Mouse (Mus musculus) lung, embryonic 16.5 days (tissue): ENCODE results near the gene Vmn1r37. TPM values are rescaled to one million over a fixed set of nuclear protein-coding genes. Genes with fewer than 3 reads are reported as not detected.
"Not testable (repeated sequence)": the region's sequence is repeated elsewhere in the genome, so short reads cannot be mapped to it uniquely, and the experiment has no call there.

ENCODE experiments used
- ATAC-seq: fragments of 200-750 bp; cut with Nextera tagmentation; 2 replicates; pipeline ENCODE4 v1.8.0; 2017; ENCODE audit warnings: low read depth, mild to moderate bottlenecking, moderate library complexity
- H3K27ac ChIP-seq: fragments of 300-500 bp; sonication (generic); 2 replicates; pipeline ENCODE4 v1.5.1; 2014; ENCODE audit warnings: mild to moderate bottlenecking, control low read depth, low read length
- H3K27me3 ChIP-seq: fragments of 300-500 bp; sonication (generic); 2 replicates; pipeline ENCODE4 v1.6.1; 2014; ENCODE audit warnings: low read depth, low read length, mixed read lengths; ENCODE audit not compliant: control insufficient read depth, insufficient read depth
- H3K36me3 ChIP-seq: fragments of 300-500 bp; sonication (generic); 2 replicates; pipeline ENCODE4 v1.6.1; 2014; ENCODE audit warnings: low read length; ENCODE audit not compliant: control insufficient read depth, insufficient read depth
- H3K4me1 ChIP-seq: fragments of 300-500 bp; sonication (generic); replicated peaks from 2 replicates; pipeline ENCODE4 v1.6.1; 2014; ENCODE audit warnings: low read length, mixed read lengths; ENCODE audit not compliant: control insufficient read depth, insufficient read depth
- H3K4me2 ChIP-seq: fragments of 300-500 bp; sonication (generic); 2 replicates; pipeline ENCODE4 v1.6.1; 2014; ENCODE audit warnings: low read depth, low read length, control low read depth
- H3K4me3 ChIP-seq: fragments of 300-500 bp; sonication (generic); 2 replicates; pipeline ENCODE4 v1.5.1; 2014; ENCODE audit warnings: mild to moderate bottlenecking, low read length, control low read depth
- H3K9ac ChIP-seq: fragments of 300-500 bp; sonication (generic); 2 replicates; pipeline ENCODE4 v1.6.1; 2014; ENCODE audit warnings: low read length, control low read depth
- H3K9me3 ChIP-seq: fragments of 300-500 bp; sonication (generic); 2 replicates; pipeline ENCODE4 v1.6.1; 2016; ENCODE audit warnings: low read length; ENCODE audit not compliant: control insufficient read depth
- WGBS: fragments of 180-500 bp; shearing (Covaris S2); extraction: QIAGEN DNeasy Blood & Tissue Kit; methylation state at CpG from one replicate; pipeline ENCODE4 v1.1.7; 2014; 5-methylcytosine and 5-hydroxymethylcytosine counted together
- polyA plus RNA-seq: library from polyadenylated mRNA; unstranded; fragments of >200 nt; fragmentation: Nextera tagmentation; extraction: Ambion mirVana; gene quantifications from 2 replicates; pipeline ENCODE4 v1.2.1, GENCODE M21; 2015

Gene Vmn1r37
- polyA plus RNA-seq = not detected in 2 replicates

GRCm38 (mm10) chr6:66729082-66729481 is at the start of gene Vmn1r37:
TSS of gene Vmn1r37 (plus strand) at chr6:66729382.
- not testable (repeated sequence) for H3K27ac ChIP-seq, H3K4me1 ChIP-seq, H3K4me3 ChIP-seq, H3K4me2 ChIP-seq, H3K27me3 ChIP-seq, H3K36me3 ChIP-seq, H3K9me3 ChIP-seq, ATAC-seq, H3K9ac ChIP-seq

GRCm38 (mm10) chr6:66685806-66686205 is 43.4 kb upstream of the Vmn1r37 start, which contains the start of gene Vmn1r35:
TSS of gene Vmn1r35 (minus strand) at chr6:66685906.
- Histone ChIP-seq H3K4me1 (no peaks in the 10 kb centered on the region), H3K36me3 (no peaks in the 10 kb centered on the region), H3K4me2 (no peak within 1 kb of the TSS), H3K27me3 (no peaks in the 10 kb centered on the region), H3K27ac (no peak within 1 kb of the TSS), H3K9ac (no peak within 1 kb of the TSS), H3K9me3 (no peaks in the 10 kb centered on the region), H3K4me3 (no peak within 1 kb of the TSS)
- no peak for ATAC-seq
- 76% methylated on average over 3 of the region's 3 CpGs for WGBS

- Histone ChIP-seq H3K9ac (no peak overlapping the region), H3K4me2 (no peak overlapping the region), H3K4me1 (no peaks in the 10 kb centered on the region), H3K9me3 (no peaks in the 10 kb centered on the region), H3K4me3 (no peak overlapping the region), H3K36me3 (no peaks in the 10 kb centered on the region), H3K27ac (no peak overlapping the region), H3K27me3 (no peaks in the 10 kb centered on the region)
- no peak for ATAC-seq
Measured at GRCm38 (mm10) chr6:66708901-66709300, 20.3 kb upstream of the Vmn1r37 start.

- WGBS = 51% methylated on average over 3 of the region's 3 CpGs
- H3K27ac ChIP-seq = no peak overlapping the region
- H3K4me3 ChIP-seq = no peak overlapping the region
- no peak overlapping the region for H3K9ac ChIP-seq
- no peaks in the 10 kb centered on the region for H3K36me3 ChIP-seq
- no peaks in the 10 kb centered on the region for H3K4me1 ChIP-seq
- ATAC-seq = no peak
- no peaks in the 10 kb centered on the region for H3K9me3 ChIP-seq
- H3K4me2 ChIP-seq = no peak overlapping the region
- no peaks in the 10 kb centered on the region for H3K27me3 ChIP-seq
Measured at GRCm38 (mm10) chr6:66713854-66714253, 15.3 kb upstream of the Vmn1r37 start.

- H3K36me3 ChIP-seq, H3K9ac ChIP-seq, H3K9me3 ChIP-seq, H3K4me2 ChIP-seq, H3K4me3 ChIP-seq, ATAC-seq, H3K27ac ChIP-seq, H3K27me3 ChIP-seq, H3K4me1 ChIP-seq: not testable (repeated sequence)
- WGBS = 59% methylated on average over 2 of the region's 2 CpGs
Measured at GRCm38 (mm10) chr6:66719068-66719467, 10.1 kb upstream of the Vmn1r37 start, which contains the start of gene Vmn1r36. TSS of gene Vmn1r36 (minus strand) at chr6:66719168.

GRCm38 (mm10) chr6:66782527-66782926 is 53.3 kb downstream of the Vmn1r37 start, which contains the start of gene Vmn1r38:
TSS of gene Vmn1r38 (minus strand) at chr6:66782627.
- H3K9me3 ChIP-seq, H3K4me3 ChIP-seq, H3K27ac ChIP-seq, H3K36me3 ChIP-seq, H3K9ac ChIP-seq, H3K27me3 ChIP-seq, H3K4me2 ChIP-seq, ATAC-seq, H3K4me1 ChIP-seq: not testable (repeated sequence)

Other genes with a start within 250 kb of the Vmn1r37 start
- 114 and 125 TPM in 2 replicates for gene Mad2l1, start 194.0 kb upstream of the Vmn1r37 start, polyA plus RNA-seq
- not detected in 2 replicates for gene Vmn1r32, start 169.3 kb upstream of the Vmn1r37 start, polyA plus RNA-seq
- not detected in 2 replicates for gene Vmn1r33, start 111.1 kb upstream of the Vmn1r37 start, polyA plus RNA-seq
- gene Vmn1r34, start 85.5 kb upstream of the Vmn1r37 start, polyA plus RNA-seq = not detected in 2 replicates
- not detected in 2 replicates for gene Vmn1r35, start 43.5 kb upstream of the Vmn1r37 start, polyA plus RNA-seq
- gene Vmn1r36, start 10.2 kb upstream of the Vmn1r37 start, polyA plus RNA-seq = not detected in 2 replicates
- gene Vmn1r38, start 53.2 kb downstream of the Vmn1r37 start, polyA plus RNA-seq = not detected in 2 replicates
- gene Vmn1r39, start 81.2 kb downstream of the Vmn1r37 start, polyA plus RNA-seq = not detected in 2 replicates
- 93.8 and 96.4 TPM in 2 replicates for gene Gng12, start 167.0 kb downstream of the Vmn1r37 start, polyA plus RNA-seq